Mouse (Mus musculus): ENCODE measurements around the gene Mrps35.

The Mrps35 gene

GRCm38 (mm10) chr6:147087736-147088135 lies 45.2 kb downstream of the Mrps35 start:
- DNase-seq (ENCODE audit: low read depth, low spot score): no peak

GRCm38 (mm10) chr6:147088517-147088916 lies 46.0 kb downstream of the Mrps35 start:
- DNase-seq (ENCODE audit: low read depth, low spot score): no peak

DNA sequence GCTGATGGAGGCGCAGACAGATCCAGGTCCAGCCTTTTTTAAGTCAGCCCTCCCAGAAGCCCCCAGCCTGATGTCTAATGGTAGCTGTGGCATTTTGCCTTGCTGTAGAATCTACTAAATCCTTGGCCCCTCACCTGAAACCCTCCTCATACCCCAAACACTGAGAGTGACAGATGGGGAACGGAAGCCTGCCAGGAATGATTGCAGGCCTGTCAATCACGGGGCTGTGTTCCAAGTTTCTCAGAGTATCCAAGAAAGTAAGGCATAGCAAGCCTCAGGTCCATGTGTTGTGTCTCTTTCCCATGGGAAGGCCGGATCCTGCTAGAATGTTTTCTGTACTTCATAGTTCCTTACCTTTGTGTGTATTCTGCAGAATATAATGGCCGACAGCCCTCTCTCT lies 47.6 kb downstream of the Mrps35 start:
- no peak for DNase-seq (ENCODE audit: low read depth, low spot score)

- DNase-seq (ENCODE audit: low read depth, low spot score): peak; percentile 87
Measured at GRCm38 (mm10) chr6:147091136-147092120, 48.9 kb downstream of the Mrps35 start, which contains the start of gene Klhl42. Gene Klhl42, plus strand, starts transcription at chr6:147091379.

- DNase-seq (ENCODE audit: low read depth, low spot score): no peak
Measured at GRCm38 (mm10) chr6:147092136-147092535, 49.6 kb downstream of the Mrps35 start.

GRCm38 (mm10) chr6:147094771-147095170 lies 52.2 kb downstream of the Mrps35 start:
- DNase-seq (ENCODE audit: low read depth, low spot score): no peak

- DNase-seq (ENCODE audit: low read depth, low spot score): no peak
Measured at GRCm38 (mm10) chr6:147096109-147096508, 53.5 kb downstream of the Mrps35 start.

- no peak for DNase-seq (ENCODE audit: low read depth, low spot score)
Measured at GRCm38 (mm10) chr6:147096934-147097333, 54.4 kb downstream of the Mrps35 start.

DNA sequence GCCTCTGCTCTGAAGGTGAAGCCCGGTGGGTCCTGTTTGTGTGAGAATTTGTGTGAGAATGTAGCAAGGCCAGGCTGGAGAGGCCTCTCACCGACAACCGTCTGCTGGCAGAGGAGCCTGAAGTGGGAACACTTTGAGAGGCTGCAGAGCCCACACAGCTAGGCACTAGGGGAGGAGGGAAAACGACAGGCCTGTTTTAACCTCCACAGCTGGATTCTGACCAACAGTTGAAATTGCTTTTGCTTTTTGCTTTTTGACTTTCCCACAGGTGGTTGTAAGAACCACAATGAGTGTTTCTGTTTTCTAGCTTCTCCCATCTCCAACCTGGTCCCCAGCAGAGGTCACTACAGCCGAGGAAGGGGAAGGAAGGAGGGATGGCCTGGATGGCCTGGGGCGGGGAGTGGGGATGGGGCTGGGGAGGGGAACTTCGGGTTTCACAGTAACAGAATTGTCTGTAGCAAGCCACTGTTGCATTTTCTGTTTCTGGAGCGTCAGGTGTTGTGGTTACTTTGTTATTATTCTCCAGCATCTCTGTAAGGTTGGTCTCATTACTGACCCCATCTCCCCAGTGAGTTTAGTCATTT lies 54.9 kb downstream of the Mrps35 start:
- DNase-seq (ENCODE audit: low read depth, low spot score): no peak

GRCm38 (mm10) chr6:147099458-147100277 lies 57.1 kb downstream of the Mrps35 start:
- DNase-seq (ENCODE audit: low read depth, low spot score): peak; percentile 74

GRCm38 (mm10) chr6:147102293-147102692 lies 59.7 kb downstream of the Mrps35 start:
- peak; percentile 51 for DNase-seq (ENCODE audit: low read depth, low spot score)

GRCm38 (mm10) chr6:147105529-147105928 lies 63.0 kb downstream of the Mrps35 start:
- DNase-seq (ENCODE audit: low read depth, low spot score): no peak

- DNase-seq (ENCODE audit: low read depth, low spot score): no peak
Measured at GRCm38 (mm10) chr6:147106716-147107115, 64.2 kb downstream of the Mrps35 start.

- no peak for DNase-seq (ENCODE audit: low read depth, low spot score)
Measured at GRCm38 (mm10) chr6:147109283-147109682, 66.7 kb downstream of the Mrps35 start.

DNA sequence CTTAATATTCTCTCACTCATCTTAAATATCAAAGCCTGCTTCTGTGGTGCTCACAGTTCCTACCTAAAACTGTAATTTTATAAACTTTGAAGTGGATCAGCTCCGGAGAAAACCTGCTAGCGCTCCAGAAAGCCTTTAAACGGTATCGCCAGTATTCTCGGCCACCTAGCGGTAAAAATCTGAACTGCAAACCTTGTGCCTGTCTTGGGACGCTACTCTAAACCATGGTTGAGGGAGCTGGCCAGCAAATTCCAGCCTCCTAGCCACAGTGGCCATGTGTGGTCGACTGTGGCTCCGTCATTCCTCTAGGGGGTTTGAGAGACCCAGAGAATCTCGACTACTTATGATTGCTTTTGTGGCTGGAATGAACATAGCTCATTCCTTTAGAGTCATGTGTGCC lies 74.0 kb downstream of the Mrps35 start:
- peak; percentile 80 for DNase-seq (ENCODE audit: low read depth, low spot score)

- DNase-seq (ENCODE audit: low read depth, low spot score): no peak
Measured at GRCm38 (mm10) chr6:147117764-147118163, 75.2 kb downstream of the Mrps35 start.

DNA sequence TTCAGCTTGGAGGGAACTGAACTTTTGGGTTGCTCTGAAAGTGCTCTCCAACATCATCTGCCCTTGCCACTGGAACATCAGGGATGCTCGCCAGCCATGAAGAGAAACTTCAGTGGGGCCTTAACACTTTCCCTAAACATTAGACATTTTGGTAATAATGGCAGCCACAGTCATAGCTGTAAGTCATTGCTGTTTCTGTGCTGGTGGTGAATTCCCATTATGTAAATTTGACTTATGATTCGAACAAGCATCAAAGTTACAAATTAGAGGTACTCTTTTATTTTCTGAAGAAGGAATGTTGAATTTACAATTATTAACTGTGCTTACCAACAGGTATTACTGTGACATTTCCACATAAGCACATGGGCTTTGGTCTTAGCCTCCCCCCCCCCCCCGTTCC lies 75.6 kb downstream of the Mrps35 start:
- DNase-seq (ENCODE audit: low read depth, low spot score): no peak

DNA sequence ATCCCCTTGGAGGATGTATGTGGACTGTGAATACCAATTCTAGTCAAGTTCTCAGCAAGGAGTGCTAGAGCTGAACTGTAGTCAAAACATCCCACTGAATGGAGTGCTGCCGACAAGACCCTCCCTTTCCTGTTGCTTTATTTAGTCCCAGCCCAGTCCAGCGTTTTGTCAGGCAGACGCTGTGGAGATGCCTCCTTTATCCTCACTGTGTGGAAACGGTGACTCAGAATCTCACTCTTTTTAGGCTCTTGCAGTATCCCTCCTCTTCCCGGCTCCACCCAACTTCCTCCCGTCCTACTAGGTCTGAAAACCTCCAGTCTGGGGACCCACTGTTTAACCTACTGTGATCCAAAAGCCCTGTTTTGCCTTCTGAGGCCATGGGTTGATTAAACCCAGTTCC lies 78.8 kb downstream of the Mrps35 start:
- DNase-seq (ENCODE audit: low read depth, low spot score): no peak
